Mouse (Mus musculus): ENCODE results near the gene Atrip.

GRCm38 (mm10) chr9:109100307-109100928 is 26.5 kb upstream of the Atrip start:
- TF ChIP-seq CTCF (IDR thresholded peaks at IDR 0.05; ENCODE audit: extremely low read depth, insufficient read depth, low read length), result no peak
- TF ChIP-seq POLR2A (IDR thresholded peaks at IDR 0.05; ENCODE audit: extremely low read depth, insufficient read depth, low read length), result no peak

Data from cortical plate, adult 2 months (tissue).